Mouse (Mus musculus) intestine, postnatal 0 days (tissue): Measurements from ENCODE around the gene Plod1. TPM values are rescaled to one million over a fixed set of nuclear protein-coding genes. Genes with fewer than 3 reads are reported as not detected.

Experiments
- ATAC-seq: fragments of 200-750 bp; cut with Nextera tagmentation; 2 replicates; pipeline ENCODE4 v1.8.0; 2017; ENCODE audit warnings: mild to moderate bottlenecking, moderate TSS enrichment, moderate library complexity
- H3K27ac ChIP-seq: fragments of 300-500 bp; sonication (generic); 2 replicates; pipeline ENCODE4 v1.5.1; 2014; ENCODE audit warnings: mild to moderate bottlenecking, low read depth, low read length, moderate library complexity
- H3K27me3 ChIP-seq: fragments of 300-500 bp; sonication (generic); replicated peaks from 2 replicates; pipeline ENCODE4 v1.6.1; 2014; ENCODE audit warnings: low read length, mixed read lengths; ENCODE audit not compliant: control insufficient read depth, insufficient read depth
- H3K36me3 ChIP-seq: fragments of 300-500 bp; sonication (generic); 2 replicates; pipeline ENCODE4 v1.6.1; 2014; ENCODE audit warnings: mild to moderate bottlenecking, moderate library complexity; ENCODE audit not compliant: control insufficient read depth, insufficient read depth
- H3K4me1 ChIP-seq: fragments of 300-500 bp; sonication (generic); replicated peaks from 2 replicates; pipeline ENCODE4 v1.6.1; 2014; ENCODE audit warnings: antibody characterized with exemption, low read length, mixed read lengths; ENCODE audit not compliant: control insufficient read depth, insufficient read depth
- H3K4me2 ChIP-seq: fragments of 300-500 bp; sonication (generic); replicated peaks from 2 replicates; pipeline ENCODE4 v1.6.1; 2014; ENCODE audit warnings: low read depth, mild to moderate bottlenecking, moderate library complexity
- H3K4me3 ChIP-seq: fragments of 300-500 bp; sonication (generic); 2 replicates; pipeline ENCODE4 v1.5.1; 2014; ENCODE audit warnings: low read depth, low read length
- H3K9ac ChIP-seq: fragments of 300-500 bp; sonication (generic); 2 replicates; pipeline ENCODE4 v1.6.1; 2014; ENCODE audit warnings: mild to moderate bottlenecking, low read depth, low read length
- H3K9me3 ChIP-seq: fragments of 300-500 bp; sonication (generic); 2 replicates; pipeline ENCODE4 v1.6.1; 2016; ENCODE audit warnings: mixed run types; ENCODE audit not compliant: control insufficient read depth
- CTCF ChIP-seq: sonication (generic); IDR thresholded peaks from 2 replicates; pipeline ENCODE4 v1.5.1; 2016; ENCODE audit warnings: low read depth, mild to moderate bottlenecking, control low read depth, antibody characterized with exemption, moderate library complexity
- WGBS: fragments of 180-500 bp; shearing (Covaris S2); extraction: QIAGEN DNeasy Blood & Tissue Kit; methylation state at CpG from one replicate; pipeline ENCODE4 v1.1.7; 2014; 5-methylcytosine and 5-hydroxymethylcytosine counted together
- polyA plus RNA-seq: library from polyadenylated mRNA; unstranded; fragments of >200 nt; fragmentation: Nextera tagmentation; extraction: Ambion mirVana; gene quantifications from 2 replicates; pipeline ENCODE4 v1.2.1, GENCODE M21; 2015

The Plod1 gene
- polyA plus RNA-seq, 1 experiment from 2014 or later: 28.8 TPM

DNA sequence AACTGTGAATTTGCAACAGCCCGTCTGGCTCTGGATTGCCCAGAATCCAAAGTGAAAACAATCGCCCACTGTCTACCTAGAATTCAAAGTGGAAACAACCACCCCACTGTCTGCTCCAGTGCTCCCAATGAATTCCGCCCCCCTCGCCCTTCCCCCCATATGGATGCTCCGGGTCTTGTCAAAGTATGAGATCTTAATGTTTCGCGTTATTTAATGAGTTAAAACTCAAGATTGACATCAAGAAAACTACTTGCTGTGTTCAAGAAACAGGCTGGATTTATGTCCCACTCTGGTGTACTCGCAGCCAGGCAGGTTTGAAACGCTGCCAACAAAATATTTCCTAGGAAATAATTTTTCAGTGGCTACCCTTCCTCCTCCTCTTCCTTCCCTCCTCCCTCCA lies 3.5 kb upstream of the Plod1 start:
- WGBS: 53% methylated on average over 9 of the region's 9 CpGs
- TF ChIP-seq CTCF: no peak
- Histone ChIP-seq H3K36me3 (peaks cover 13% of the 10 kb centered on the region), H3K4me2 (peak overlapping the region; percentile 91), H3K9ac (no peak overlapping the region; the same call in 1 of the 2 replicates), H3K27me3 (no peaks in the 10 kb centered on the region), H3K9me3 (no peaks in the 10 kb centered on the region), H3K27ac (peak overlapping the region; percentile 15; the same call in 1 of the 2 replicates), H3K4me1 (peaks cover 11% of the 10 kb centered on the region), H3K4me3 (no peak overlapping the region)
- no peak for ATAC-seq

DNA sequence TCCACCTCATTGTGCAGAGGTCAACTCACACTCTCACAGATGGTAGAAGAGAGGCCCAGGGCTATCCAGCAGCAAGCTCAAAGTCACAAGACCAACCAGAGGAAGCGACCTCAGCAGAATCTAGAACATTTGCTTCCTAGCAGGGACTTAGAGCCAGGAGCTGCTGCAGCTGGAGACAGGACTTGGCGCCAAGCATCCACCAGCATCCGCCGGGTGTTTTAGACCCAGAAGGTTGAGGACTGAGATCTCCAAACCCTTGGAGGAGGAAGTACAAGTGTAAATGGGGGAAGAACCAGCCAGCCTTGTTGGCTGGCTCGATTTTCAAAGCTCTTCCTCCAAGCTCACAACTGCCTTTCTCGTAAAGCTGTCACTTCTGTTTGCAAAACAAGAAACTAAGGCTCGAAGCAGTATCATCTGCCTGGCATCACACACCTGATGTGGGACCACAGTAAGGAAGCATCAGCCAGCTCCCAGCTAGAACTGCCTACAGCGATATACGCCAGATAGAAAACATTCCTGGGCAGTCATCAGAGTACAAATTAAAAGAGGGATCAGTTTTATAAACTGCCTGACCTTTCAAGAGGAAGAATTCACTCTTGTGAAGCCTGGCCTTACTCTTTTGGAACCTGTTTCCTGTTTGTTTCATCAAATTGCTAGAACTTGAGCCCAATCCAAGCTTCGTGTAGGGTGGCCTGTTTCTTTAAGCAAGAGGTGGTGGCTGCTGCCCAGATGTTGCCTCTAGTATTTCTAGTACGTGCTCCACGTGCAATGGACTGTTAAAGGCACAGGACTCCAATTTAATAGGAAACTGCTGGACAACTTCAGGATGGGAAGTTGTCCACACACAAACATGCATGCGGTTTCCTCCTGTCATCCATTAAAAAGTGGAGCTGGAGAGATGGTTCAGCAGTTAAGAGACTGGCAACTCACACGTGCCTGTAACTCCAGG lies 1.9 kb upstream of the Plod1 start:
- H3K27me3 ChIP-seq: no peaks in the 10 kb centered on the region
- no peak overlapping the region for H3K4me3 ChIP-seq
- 34% methylated on average over 14 of the region's 14 CpGs for WGBS
- peak overlapping the region; percentile 72 for H3K27ac ChIP-seq
- no peaks in the 10 kb centered on the region for H3K36me3 ChIP-seq
- H3K4me1 ChIP-seq: peaks cover 11% of the 10 kb centered on the region
- H3K9me3 ChIP-seq: no peaks in the 10 kb centered on the region
- peak; percentile 26 for ATAC-seq
- no peak overlapping the region for H3K9ac ChIP-seq
- no peak for TF ChIP-seq CTCF
- H3K4me2 ChIP-seq: peak overlapping the region; percentile 35

DNA sequence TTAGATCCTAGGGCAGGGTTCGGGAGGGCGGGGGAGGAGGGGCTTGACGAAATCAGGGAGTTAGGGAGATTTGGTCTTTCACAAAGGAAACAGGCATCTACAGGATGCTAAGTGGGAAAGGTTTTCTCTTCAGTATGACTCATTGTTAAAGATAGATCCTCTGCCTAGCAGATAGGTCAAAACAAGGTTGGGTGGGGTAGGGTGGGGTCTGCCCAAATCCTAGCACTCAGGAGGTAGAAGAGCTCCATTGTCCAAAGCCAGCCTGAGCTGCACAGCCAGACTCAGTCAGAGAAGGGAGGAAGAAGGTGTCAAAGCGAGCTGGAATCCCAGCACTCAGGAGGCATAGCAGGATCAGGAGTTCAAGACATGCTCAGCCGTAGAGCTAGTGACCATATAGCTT lies 919 bp upstream of the Plod1 start:
- Histone ChIP-seq H3K4me2 (0 out of 2 replicates have a peak overlapping the region, but pooled peaks have one; percentile 97), H3K36me3 (no peaks in the 10 kb centered on the region), H3K9me3 (no peaks in the 10 kb centered on the region), H3K27ac (peak overlapping the region; percentile 54; the same call in 1 of the 2 replicates), H3K27me3 (no peaks in the 10 kb centered on the region), H3K4me3 (no peak overlapping the region), H3K9ac (no peak overlapping the region), H3K4me1 (peaks cover 11% of the 10 kb centered on the region)
- WGBS: 45% methylated on average over 5 of the region's 5 CpGs
- no peak for TF ChIP-seq CTCF
- ATAC-seq: no peak

DNA sequence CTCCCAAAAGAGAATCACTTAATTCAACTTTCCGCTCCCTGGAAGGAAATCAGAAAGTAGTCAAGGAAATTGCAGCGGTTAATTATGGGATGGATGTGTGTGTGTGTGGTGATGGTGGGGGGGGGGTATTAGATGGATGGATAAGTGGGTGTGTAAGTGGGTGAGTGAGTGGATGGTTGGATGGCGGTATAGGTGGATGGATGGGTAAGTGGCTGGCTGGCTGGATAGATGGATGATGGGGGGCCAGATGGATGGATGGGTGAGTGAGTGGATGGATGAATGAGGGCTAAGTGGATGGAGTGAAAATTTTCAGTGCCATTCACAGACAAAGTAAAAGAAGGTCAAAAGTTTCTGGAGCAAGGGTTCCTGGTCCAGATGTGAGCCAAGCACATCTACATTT lies 454 bp upstream of the Plod1 start:
- peaks cover 9% of the 10 kb centered on the region for H3K4me1 ChIP-seq
- TF ChIP-seq CTCF: no peak
- WGBS: 38% methylated on average over 3 of the region's 3 CpGs
- no peaks in the 10 kb centered on the region for H3K27me3 ChIP-seq
- H3K36me3 ChIP-seq: no peaks in the 10 kb centered on the region
- H3K27ac ChIP-seq: peak overlapping the region; percentile 54; the same call in 1 of the 2 replicates
- peak overlapping the region; percentile 70 for H3K9ac ChIP-seq
- peak overlapping the region; percentile 97 for H3K4me2 ChIP-seq
- H3K9me3 ChIP-seq: no peaks in the 10 kb centered on the region
- H3K4me3 ChIP-seq: peak overlapping the region; percentile 71
- no peak for ATAC-seq

DNA sequence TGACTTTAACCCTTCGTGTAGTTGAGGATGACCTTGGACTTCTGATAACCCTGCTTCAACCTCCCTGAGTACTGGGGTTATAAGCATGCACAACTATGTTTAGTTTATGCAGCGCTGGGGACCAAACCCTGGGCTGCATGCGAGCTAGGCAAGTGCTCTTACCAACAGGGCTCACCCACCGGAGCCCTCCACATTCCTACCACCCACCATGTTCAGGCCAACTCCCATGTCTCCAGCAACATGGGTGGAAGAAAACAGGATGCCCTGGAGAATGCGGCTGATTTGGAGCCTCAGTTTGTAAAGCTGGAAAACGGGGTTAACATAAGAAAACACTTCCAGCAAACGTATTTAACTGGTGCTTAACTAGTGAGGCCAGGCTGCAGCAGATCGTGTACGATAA lies 663 bp downstream of the Plod1 start:
- no peak for TF ChIP-seq CTCF
- 17% methylated on average over 9 of the region's 9 CpGs for WGBS
- peak overlapping the region; percentile 71 for H3K4me3 ChIP-seq
- no peak for ATAC-seq
- H3K36me3 ChIP-seq: peaks cover 3% of the 10 kb centered on the region; the same call in 1 of the 2 replicates
- H3K9ac ChIP-seq: peak overlapping the region; percentile 70
- no peaks in the 10 kb centered on the region for H3K27me3 ChIP-seq
- H3K27ac ChIP-seq: no peak overlapping the region
- no peaks in the 10 kb centered on the region for H3K9me3 ChIP-seq
- peak overlapping the region; percentile 97 for H3K4me2 ChIP-seq
- H3K4me1 ChIP-seq: peaks cover 5% of the 10 kb centered on the region; the same call in 1 of the 2 replicates

DNA sequence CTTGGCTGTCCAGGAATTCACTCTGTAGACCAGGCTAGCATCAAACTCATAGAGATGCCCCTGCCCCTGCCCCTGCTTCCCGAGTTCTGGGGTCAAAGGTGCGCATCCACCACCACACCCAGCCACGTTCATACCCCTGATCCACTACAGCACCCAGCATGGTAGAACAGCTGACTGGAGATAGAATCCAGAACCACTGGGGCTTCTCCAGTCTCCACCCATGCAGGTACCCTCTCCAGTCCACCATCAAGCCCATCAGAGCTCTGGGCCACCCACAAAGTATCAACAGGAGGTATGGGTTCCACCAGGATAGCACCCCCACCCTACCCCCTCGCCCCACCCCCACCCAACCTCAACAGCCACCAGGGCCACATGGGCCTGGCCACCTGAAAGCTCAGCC lies 2.0 kb downstream of the Plod1 start:
- TF ChIP-seq CTCF: no peak
- Histone ChIP-seq H3K27ac (no peak overlapping the region), H3K27me3 (no peaks in the 10 kb centered on the region), H3K9me3 (no peaks in the 10 kb centered on the region), H3K9ac (no peak overlapping the region), H3K36me3 (peaks cover 9% of the 10 kb centered on the region; the same call in 1 of the 2 replicates), H3K4me2 (no peak overlapping the region), H3K4me3 (no peak overlapping the region), H3K4me1 (peaks cover 5% of the 10 kb centered on the region; the same call in 1 of the 2 replicates)
- WGBS: 71% methylated on average over 4 of the region's 4 CpGs
- ATAC-seq: no peak
